Mouse (Mus musculus) megakaryocyte, embryonic 14.5 days (primary cell): ENCODE results near the gene Shisa7.

Experiments
- FLI1 ChIP-seq: IDR thresholded peaks from 2 replicates; pipeline ENCODE4 v1.6.1; 2012; ENCODE audit warnings: low read length, inconsistent platforms, mixed read lengths
- GATA1 ChIP-seq: IDR thresholded peaks from 3 replicates; pipeline ENCODE4 v1.6.1; 2012; ENCODE audit warnings: mixed read lengths, low read length, inconsistent platforms, borderline replicate concordance

DNA sequence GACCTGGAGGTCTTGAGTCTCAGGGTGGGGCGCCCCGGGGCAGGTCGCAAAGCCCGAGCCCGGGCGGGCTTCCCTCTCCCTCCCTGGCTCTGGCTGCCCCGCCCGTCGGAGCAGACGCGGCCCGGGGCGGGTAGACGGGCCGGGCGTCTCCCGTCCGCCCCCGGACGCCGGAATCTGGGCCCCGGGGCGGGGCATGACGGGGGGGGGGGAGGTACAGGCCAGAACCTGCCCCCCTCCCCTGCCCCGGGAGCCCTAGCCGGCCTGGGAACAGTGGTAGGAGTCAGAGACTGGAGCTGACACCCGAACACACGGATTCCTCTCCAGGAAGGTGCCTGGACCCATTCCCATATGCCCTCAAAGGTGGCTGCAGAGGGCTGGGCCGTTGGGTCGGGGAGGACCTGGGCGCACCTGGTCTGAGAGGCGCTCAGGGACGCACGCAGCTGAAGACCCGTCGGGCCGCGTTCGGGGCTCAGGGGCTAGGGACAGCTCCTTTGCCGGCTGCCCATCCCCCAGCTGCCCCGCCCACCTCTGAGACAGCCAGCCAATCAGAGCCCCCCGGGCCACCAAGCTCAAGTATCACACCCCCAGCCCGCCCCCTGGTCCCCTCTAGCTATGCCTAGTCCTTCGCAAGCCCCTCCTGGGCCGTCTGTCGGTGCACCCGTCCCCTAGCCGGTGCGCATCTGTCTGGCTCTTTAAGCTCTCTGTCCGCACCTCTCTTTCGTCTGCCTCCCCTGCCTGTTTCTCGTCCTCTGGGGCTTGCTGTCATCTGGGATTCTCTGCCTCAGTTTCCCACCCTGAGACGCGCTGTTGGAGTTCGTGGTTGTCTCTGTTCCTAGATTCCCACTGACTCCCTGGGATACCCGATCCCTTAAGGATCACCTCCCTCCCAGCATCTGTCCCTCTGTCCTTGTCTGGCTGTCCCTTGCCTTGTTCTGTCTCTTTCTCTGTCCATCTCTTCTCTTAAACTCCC lies 67.3 kb downstream of the Shisa7 start:
- TF ChIP-seq GATA1: no peak
- no peak for TF ChIP-seq FLI1
